Mouse (Mus musculus) midbrain, embryonic 11.5 days (tissue): Measurements from ENCODE around the gene Mef2d. TPM values are rescaled to one million over a fixed set of nuclear protein-coding genes. Genes with fewer than 3 reads are reported as not detected.

ENCODE experiments used
- ATAC-seq: fragments of 200-750 bp; cut with Nextera tagmentation; 2 replicates; pipeline ENCODE4 v1.8.0; 2017; ENCODE audit warnings: moderate TSS enrichment, moderate library complexity; ENCODE audit not compliant: low FRiP score
- DNase-seq: peaks from one replicate; pipeline ENCODE4 v3.0.0; 2015; ENCODE audit warnings: low spot score; ENCODE audit errors: missing footprints
- H3K27ac ChIP-seq: fragments of 300-500 bp; sonication (generic); 2 replicates; pipeline ENCODE4 v1.5.1; 2014; ENCODE audit warnings: low read depth, low read length
- H3K27me3 ChIP-seq: fragments of 300-500 bp; sonication (generic); 2 replicates; pipeline ENCODE4 v1.6.1; 2014; ENCODE audit warnings: mild to moderate bottlenecking, low read length, moderate library complexity, mixed read lengths; ENCODE audit not compliant: control insufficient read depth, insufficient read depth
- H3K36me3 ChIP-seq: fragments of 300-500 bp; sonication (generic); 2 replicates; pipeline ENCODE4 v1.6.1; 2014; ENCODE audit warnings: mild to moderate bottlenecking, low read length, moderate library complexity, mixed read lengths; ENCODE audit not compliant: control insufficient read depth, insufficient read depth
- H3K4me1 ChIP-seq: fragments of 300-500 bp; sonication (generic); 2 replicates; pipeline ENCODE4 v1.6.1; 2014; ENCODE audit warnings: low read length; ENCODE audit not compliant: control insufficient read depth, insufficient read depth
- H3K4me2 ChIP-seq: fragments of 300-500 bp; sonication (generic); 2 replicates; pipeline ENCODE4 v1.6.1; 2014; ENCODE audit warnings: mild to moderate bottlenecking, moderate library complexity
- H3K4me3 ChIP-seq: fragments of 300-500 bp; sonication (generic); 2 replicates; pipeline ENCODE4 v1.5.1; 2014; ENCODE audit warnings: low read depth, low read length
- H3K9ac ChIP-seq: fragments of 300-500 bp; sonication (generic); 2 replicates; pipeline ENCODE4 v1.6.1; 2014; ENCODE audit warnings: low read length
- H3K9me3 ChIP-seq: fragments of 300-500 bp; sonication (generic); 2 replicates; pipeline ENCODE4 v1.6.1; 2016; ENCODE audit warnings: low read length; ENCODE audit not compliant: control insufficient read depth
- whole genome bisulfite sequencing: fragments of 180-500 bp; shearing (Covaris S2); extraction: QIAGEN DNeasy Blood & Tissue Kit; methylation state at CpG from one replicate; pipeline ENCODE4 v1.1.7; 2014; 5-methylcytosine and 5-hydroxymethylcytosine counted together
- polyA plus RNA-seq: library from polyadenylated mRNA; unstranded; fragments of >200 nt; fragmentation: Nextera tagmentation; extraction: Ambion mirVana; gene quantifications from 2 replicates; pipeline ENCODE4 v1.2.1, GENCODE M21; 2014

Gene Mef2d
- polyA plus RNA-seq, 1 experiment from 2014 or later = 10.9 TPM

DNA sequence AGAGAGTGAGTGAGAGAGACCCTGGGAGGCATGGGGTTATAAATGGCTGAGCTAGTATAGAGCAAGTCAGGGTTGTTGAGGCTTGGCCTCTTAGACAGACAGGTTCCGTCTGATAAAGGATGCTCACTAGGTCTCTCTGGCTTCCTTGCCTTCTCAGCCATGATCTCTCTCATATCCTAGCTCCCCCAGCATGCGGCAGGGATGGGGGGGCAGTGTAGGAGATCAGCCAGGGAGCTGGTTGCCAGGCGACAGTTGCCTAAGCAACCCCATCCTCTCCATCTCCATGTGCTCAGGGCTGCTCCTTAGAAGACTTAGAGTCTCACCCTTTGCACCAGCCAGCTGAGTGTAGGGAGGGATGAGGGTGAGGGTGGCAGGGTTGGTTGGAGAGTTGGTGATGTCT lies 9.9 kb downstream of the Mef2d start:
- H3K36me3 ChIP-seq = no peaks in the 10 kb centered on the region
- H3K9ac ChIP-seq = peak overlapping the region; percentile 36; the same call in 1 of the 2 replicates
- H3K4me2 ChIP-seq = peak overlapping the region; percentile 4; the same call in 1 of the 2 replicates
- no peaks in the 10 kb centered on the region for H3K27me3 ChIP-seq
- 36% methylated on average over 3 of the region's 3 CpGs for WGBS
- DNase-seq (peak; percentile 96), ATAC-seq (peak; percentile 90)
- no peaks in the 10 kb centered on the region for H3K9me3 ChIP-seq
- H3K4me1 ChIP-seq = peaks cover 37% of the 10 kb centered on the region
- peak overlapping the region; percentile 63; the same call in 1 of the 2 replicates for H3K27ac ChIP-seq
- H3K4me3 ChIP-seq = no peak overlapping the region

DNA sequence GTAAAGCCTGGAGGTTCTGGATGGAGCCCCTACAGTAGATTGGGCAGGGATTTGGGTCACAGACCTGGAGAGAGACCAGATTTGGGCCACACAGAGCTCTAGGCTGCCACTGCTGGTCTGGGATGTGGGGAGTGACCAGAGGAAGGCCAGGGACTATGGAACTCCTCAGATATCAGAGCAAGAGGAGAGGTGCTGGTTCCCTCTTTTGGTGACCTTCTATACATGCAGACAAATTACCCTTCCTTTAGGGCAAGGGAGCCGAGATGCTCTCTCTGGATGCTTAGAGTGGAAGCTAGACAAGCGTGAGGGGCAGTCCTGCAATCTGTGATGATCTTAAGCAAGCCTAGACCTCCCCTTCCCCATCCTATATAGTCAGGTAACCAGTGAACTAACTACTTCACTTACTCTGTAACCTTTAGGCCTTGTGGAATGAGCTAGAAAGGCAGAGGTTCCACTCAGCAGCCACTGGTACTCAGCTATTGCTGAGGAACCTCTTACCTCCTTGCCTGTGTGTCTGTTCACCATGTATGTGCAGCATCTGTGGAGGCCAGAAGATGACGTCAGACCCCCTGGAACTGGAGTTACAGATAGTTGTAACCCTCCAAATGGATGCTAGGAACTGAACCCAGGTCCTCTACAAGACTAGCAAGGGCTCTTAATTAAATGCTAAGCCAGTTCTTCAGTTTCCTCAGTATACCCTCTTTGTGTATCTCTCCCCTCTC lies 11.3 kb downstream of the Mef2d start:
- no peak for ATAC-seq
- 89% methylated on average over 3 of the region's 3 CpGs for WGBS
- Histone ChIP-seq H3K27me3 (no peaks in the 10 kb centered on the region), H3K9ac (no peak overlapping the region), H3K4me1 (peaks cover 39% of the 10 kb centered on the region), H3K4me3 (no peak overlapping the region), H3K27ac (no peak overlapping the region), H3K36me3 (no peaks in the 10 kb centered on the region), H3K9me3 (no peaks in the 10 kb centered on the region), H3K4me2 (no peak overlapping the region)
- peak; percentile 61 for DNase-seq

DNA sequence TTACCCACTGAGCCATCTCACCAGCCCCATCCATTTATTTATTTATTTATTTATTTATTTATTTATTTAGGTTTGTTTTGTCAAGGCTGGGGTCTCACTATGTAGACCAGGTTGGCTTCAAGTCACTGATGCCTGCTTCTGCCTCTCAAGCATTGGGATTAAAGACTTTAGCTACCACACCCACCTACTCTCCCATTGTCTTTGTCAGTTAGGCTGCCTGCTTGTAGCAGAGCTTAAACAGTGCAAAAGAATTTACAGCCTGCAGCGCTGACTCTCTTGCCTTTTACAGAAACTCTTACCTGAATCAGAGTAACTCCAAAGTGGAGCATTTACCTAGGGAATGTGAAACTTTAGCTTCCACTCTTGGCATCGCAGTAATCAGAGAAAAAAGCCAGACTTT lies 12.1 kb downstream of the Mef2d start:
- peak; percentile 44 for DNase-seq
- Histone ChIP-seq H3K4me1 (peaks cover 37% of the 10 kb centered on the region), H3K36me3 (no peaks in the 10 kb centered on the region), H3K9me3 (no peaks in the 10 kb centered on the region), H3K4me3 (no peak overlapping the region), H3K27ac (no peak overlapping the region), H3K9ac (no peak overlapping the region), H3K4me2 (no peak overlapping the region), H3K27me3 (no peaks in the 10 kb centered on the region)
- WGBS = 77% methylated on average over 2 of the region's 2 CpGs
- no peak for ATAC-seq

DNA sequence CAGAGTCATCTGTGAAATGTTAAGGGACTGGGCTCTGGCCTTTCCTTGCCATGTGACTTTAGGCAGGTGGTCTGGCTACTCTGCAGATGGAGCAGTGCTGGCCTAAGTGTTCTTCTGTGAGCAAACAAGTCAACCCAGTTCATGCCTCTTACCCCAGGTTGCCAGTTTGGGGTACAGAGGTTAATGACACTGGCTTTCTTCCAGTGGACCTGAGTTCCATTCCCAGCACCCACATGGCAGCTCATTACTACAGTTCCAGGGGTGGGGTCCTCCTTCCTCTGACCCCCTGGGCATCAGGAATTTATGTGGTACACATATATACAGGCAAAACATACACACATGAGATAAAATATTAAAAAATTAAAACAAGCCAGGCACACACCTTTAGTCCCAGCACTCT lies 14.6 kb downstream of the Mef2d start:
- ATAC-seq = no peak
- DNase-seq = no peak
- Histone ChIP-seq H3K4me1 (peaks cover 12% of the 10 kb centered on the region), H3K36me3 (0 out of 2 replicates have a peak, but pooled peaks cover 2% of the 10 kb centered on the region), H3K27ac (no peak overlapping the region), H3K9ac (no peak overlapping the region), H3K4me3 (no peak overlapping the region), H3K9me3 (no peaks in the 10 kb centered on the region), H3K27me3 (no peaks in the 10 kb centered on the region), H3K4me2 (no peak overlapping the region)

DNA sequence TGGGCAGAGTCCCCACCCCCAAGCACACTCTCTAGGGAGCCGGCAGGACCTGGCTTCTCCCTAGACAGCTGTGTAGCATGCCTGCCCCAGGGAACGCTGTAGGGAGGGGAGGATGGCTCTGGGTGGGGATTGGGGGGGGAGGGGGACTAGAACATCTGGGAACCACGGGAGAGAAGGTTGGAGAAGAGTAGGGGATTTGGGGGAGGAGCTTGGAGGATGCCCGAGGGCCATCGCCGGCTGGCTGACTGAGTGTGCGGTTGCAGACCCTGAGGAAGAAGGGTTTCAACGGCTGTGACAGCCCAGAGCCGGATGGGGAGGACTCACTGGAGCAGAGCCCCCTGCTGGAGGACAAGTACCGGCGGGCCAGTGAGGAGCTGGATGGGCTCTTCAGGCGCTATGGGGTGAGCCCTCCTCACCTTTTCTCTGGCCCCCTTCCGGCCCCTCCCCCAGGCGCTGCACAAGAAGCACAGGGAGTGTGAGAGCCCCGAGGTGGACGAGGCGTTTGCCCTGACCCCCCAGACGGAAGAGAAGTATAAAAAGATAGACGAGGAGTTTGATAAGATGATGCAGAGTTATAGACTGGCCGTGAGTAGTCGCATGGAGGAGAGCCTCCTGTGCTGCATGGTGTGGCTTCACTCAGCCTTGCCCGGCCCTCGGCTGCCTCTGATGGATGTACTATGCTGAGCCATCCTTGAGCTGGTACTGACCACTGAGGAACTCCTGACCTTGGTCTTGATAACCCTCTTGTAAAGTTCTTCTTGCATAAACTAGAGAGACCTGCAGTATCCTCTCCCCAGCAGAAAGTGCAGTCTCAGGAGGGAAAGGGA lies 15.8 kb downstream of the Mef2d start:
- peaks cover 4% of the 10 kb centered on the region; the same call in 1 of the 2 replicates for H3K4me1 ChIP-seq
- WGBS = 14% methylated on average over 23 of the region's 23 CpGs
- no peak overlapping the region for H3K27ac ChIP-seq
- H3K27me3 ChIP-seq = no peaks in the 10 kb centered on the region
- 0 out of 2 replicates have a peak, but pooled peaks cover 4% of the 10 kb centered on the region for H3K36me3 ChIP-seq
- no peaks in the 10 kb centered on the region for H3K9me3 ChIP-seq
- peak overlapping the region; percentile 13; the same call in 1 of the 2 replicates for H3K9ac ChIP-seq
- DNase-seq (no peak), ATAC-seq (peak; percentile 79)
- H3K4me3 ChIP-seq = no peak overlapping the region
- no peak overlapping the region for H3K4me2 ChIP-seq

DNA sequence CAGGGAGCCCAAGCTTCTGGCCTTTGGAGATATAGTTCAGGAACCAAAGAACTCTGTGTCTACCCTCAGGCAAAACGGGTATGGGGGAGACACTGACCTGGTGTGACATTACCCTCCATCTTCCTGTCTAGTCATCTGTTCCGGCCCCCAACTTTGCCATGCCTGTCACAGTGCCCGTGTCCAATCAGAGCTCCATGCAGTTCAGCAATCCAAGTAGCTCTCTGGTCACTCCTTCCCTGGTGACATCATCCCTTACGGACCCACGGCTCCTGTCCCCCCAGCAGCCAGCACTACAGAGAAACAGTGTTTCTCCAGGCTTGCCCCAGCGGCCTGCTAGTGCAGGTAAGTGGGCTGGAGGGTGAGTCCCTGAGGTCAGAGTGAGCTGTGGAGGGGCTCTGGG lies 16.8 kb downstream of the Mef2d start:
- no peak for ATAC-seq
- DNase-seq = no peak
- Histone ChIP-seq H3K4me3 (no peak overlapping the region), H3K36me3 (0 out of 2 replicates have a peak, but pooled peaks cover 4% of the 10 kb centered on the region), H3K27ac (no peak overlapping the region), H3K4me1 (peaks cover 4% of the 10 kb centered on the region; the same call in 1 of the 2 replicates), H3K9ac (no peak overlapping the region), H3K4me2 (no peak overlapping the region), H3K9me3 (no peaks in the 10 kb centered on the region), H3K27me3 (no peaks in the 10 kb centered on the region)
- 85% methylated on average over 6 of the region's 6 CpGs for WGBS

DNA sequence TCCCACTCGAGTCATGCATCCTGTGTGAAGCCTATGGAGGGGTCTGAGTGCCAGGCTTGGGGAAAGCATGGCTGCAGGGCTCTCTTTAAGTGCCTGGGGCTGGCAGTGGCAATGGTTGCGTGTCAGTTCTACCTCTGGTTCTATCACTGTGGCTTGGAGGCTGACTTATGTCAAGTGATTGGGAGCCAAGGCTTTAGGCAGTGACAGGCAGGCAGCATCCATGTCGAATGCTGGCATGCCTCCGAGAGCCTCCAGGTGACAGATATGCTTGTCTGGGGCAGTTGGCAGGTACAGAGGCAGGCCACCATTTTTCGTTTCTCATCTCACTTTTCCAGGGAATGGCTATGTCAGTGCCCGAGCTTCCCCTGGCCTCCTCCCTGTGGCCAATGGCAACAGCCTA lies 18.7 kb downstream of the Mef2d start:
- Histone ChIP-seq H3K9ac (no peak overlapping the region), H3K27ac (no peak overlapping the region), H3K9me3 (no peaks in the 10 kb centered on the region), H3K4me3 (no peak overlapping the region), H3K4me1 (peaks cover 4% of the 10 kb centered on the region; the same call in 1 of the 2 replicates), H3K4me2 (no peak overlapping the region), H3K36me3 (peaks cover 12% of the 10 kb centered on the region; the same call in 1 of the 2 replicates), H3K27me3 (no peaks in the 10 kb centered on the region)
- ATAC-seq = no peak
- DNase-seq = no peak
- 84% methylated on average over 6 of the region's 6 CpGs for WGBS

DNA sequence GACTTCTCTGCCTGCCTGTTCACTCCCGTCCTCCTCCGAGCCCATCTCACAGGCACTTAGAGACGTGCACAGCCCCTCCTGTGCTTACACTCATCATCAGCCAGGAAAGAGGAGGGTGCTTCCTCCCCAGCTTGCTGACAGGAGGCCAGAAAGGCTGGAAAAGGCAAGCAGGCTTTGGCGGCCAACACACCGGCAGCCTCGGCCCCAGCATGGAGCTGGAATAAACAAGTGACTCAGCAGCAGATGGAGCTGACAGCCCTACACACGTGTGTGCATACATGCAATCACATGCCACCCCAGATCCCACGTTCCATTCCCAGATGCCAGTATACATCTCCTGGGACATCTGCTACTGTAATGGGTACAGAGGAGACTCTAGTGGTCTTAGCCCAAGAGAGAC lies 20.1 kb downstream of the Mef2d start:
- Histone ChIP-seq H3K4me2 (no peak overlapping the region), H3K4me1 (peaks cover 4% of the 10 kb centered on the region; the same call in 1 of the 2 replicates), H3K4me3 (no peak overlapping the region), H3K36me3 (peaks cover 14% of the 10 kb centered on the region; the same call in 1 of the 2 replicates), H3K27ac (no peak overlapping the region), H3K9me3 (no peaks in the 10 kb centered on the region), H3K9ac (no peak overlapping the region), H3K27me3 (no peaks in the 10 kb centered on the region)
- no peak for ATAC-seq
- WGBS = 88% methylated on average over 8 of the region's 8 CpGs
- DNase-seq = no peak

DNA sequence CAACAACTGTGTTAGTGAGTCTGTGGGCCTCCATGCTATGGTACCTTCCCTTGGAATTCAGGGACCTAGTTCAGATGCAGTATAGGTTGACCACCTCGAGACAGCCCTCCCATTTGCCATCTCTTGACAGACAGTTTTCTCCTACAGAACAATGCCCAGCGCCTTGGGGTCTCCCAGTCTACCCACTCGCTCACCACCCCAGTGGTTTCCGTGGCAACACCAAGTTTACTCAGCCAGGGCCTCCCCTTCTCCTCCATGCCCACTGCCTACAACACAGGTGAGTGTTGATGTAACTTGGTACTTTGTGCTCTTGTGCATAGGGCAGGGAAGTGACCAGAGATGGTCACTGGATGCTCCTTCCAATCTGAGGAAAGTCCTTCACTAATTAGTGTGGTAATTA lies 20.6 kb downstream of the Mef2d start:
- WGBS = 74% methylated on average over 4 of the region's 4 CpGs
- no peak overlapping the region for H3K9ac ChIP-seq

More for the DNA sequence above, 20.6 kb downstream of the Mef2d start:
- ATAC-seq = no peak
- Histone ChIP-seq H3K4me3 (no peak overlapping the region), H3K27ac (no peak overlapping the region), H3K9me3 (no peaks in the 10 kb centered on the region), H3K4me2 (no peak overlapping the region), H3K27me3 (no peaks in the 10 kb centered on the region), H3K4me1 (0 out of 2 replicates have a peak, but pooled peaks cover under 1% of the 10 kb centered on the region), H3K36me3 (peaks cover 18% of the 10 kb centered on the region; the same call in 1 of the 2 replicates)
- no peak for DNase-seq
